Mouse (Mus musculus) spleen, postnatal 36 days (tissue): ENCODE measurements around the gene Per1.
"Not testable (repeated sequence)": the region's sequence is repeated elsewhere in the genome, so short reads cannot be mapped to it uniquely, and the experiment has no call there.

Experiments
- DNase-seq, 2 experiments: peaks; one replicate each; pipeline ENCODE4 v3.0.0; 2022; ENCODE audit warnings: low spot score in 2 of 2, mixed read lengths in 1 of 2

Per1 gene

GRCm38 (mm10) chr11:69080855-69081222 lies 14.2 kb upstream of the Per1 start:
- DNase-seq, result no peak

- no peak for DNase-seq
Observed at GRCm38 (mm10) chr11:69081613-69082012, 13.4 kb upstream of the Per1 start.

- DNase-seq, result no peak
Observed at GRCm38 (mm10) chr11:69085608-69086007, 9.4 kb upstream of the Per1 start.

- DNase-seq, result no peak
Observed at GRCm38 (mm10) chr11:69086390-69086789, 8.6 kb upstream of the Per1 start.

GRCm38 (mm10) chr11:69087082-69087481 lies 7.9 kb upstream of the Per1 start:
- DNase-seq, result no peak

- no peak for DNase-seq
Observed at GRCm38 (mm10) chr11:69087597-69087996, 7.4 kb upstream of the Per1 start.

GRCm38 (mm10) chr11:69088103-69088855 lies 6.7 kb upstream of the Per1 start, which contains the start of gene Vamp2:
Gene Vamp2 (plus strand): TSS chr11:69088490.
- DNase-seq, result peak; percentile 84 to 86

- peak in 1 of 2 experiments; percentile 58 for DNase-seq
Observed at GRCm38 (mm10) chr11:69088856-69089615, 6.0 kb upstream of the Per1 start.

GRCm38 (mm10) chr11:69089616-69090290 lies 5.3 kb upstream of the Per1 start:
- no peak for DNase-seq

- DNase-seq, result no peak
Observed at GRCm38 (mm10) chr11:69090367-69090766, 4.7 kb upstream of the Per1 start.

GRCm38 (mm10) chr11:69091566-69092385 lies 3.2 kb upstream of the Per1 start:
- no peak for DNase-seq

- peak; percentile 80 to 86 for DNase-seq
Observed at GRCm38 (mm10) chr11:69092386-69092751, 2.6 kb upstream of the Per1 start.

GRCm38 (mm10) chr11:69092871-69093270 lies 2.1 kb upstream of the Per1 start:
- DNase-seq, result no peak

GRCm38 (mm10) chr11:69093856-69094255 lies 1.2 kb upstream of the Per1 start:
- DNase-seq, result not testable (repeated sequence)

- peak; percentile 48 to 55 for DNase-seq
Observed at GRCm38 (mm10) chr11:69095511-69096231, 654 bp downstream of the Per1 start.

- DNase-seq, result no peak
Observed at GRCm38 (mm10) chr11:69096360-69096986, 1.5 kb downstream of the Per1 start.

GRCm38 (mm10) chr11:69096987-69097900 lies 2.2 kb downstream of the Per1 start:
- peak; percentile 92 to 93 for DNase-seq

GRCm38 (mm10) chr11:69098039-69098761 lies 3.2 kb downstream of the Per1 start:
- DNase-seq, result peak; percentile 53 to 57

- peak; percentile 95 to 96 for DNase-seq
Observed at GRCm38 (mm10) chr11:69098762-69099091, 3.7 kb downstream of the Per1 start.
